Mouse (Mus musculus): ENCODE measurements around the gene Gpr55.
A peak's percentile ranks its signal among the peaks of the same experiment; 100 is the strongest.

Gpr55 gene

DNA sequence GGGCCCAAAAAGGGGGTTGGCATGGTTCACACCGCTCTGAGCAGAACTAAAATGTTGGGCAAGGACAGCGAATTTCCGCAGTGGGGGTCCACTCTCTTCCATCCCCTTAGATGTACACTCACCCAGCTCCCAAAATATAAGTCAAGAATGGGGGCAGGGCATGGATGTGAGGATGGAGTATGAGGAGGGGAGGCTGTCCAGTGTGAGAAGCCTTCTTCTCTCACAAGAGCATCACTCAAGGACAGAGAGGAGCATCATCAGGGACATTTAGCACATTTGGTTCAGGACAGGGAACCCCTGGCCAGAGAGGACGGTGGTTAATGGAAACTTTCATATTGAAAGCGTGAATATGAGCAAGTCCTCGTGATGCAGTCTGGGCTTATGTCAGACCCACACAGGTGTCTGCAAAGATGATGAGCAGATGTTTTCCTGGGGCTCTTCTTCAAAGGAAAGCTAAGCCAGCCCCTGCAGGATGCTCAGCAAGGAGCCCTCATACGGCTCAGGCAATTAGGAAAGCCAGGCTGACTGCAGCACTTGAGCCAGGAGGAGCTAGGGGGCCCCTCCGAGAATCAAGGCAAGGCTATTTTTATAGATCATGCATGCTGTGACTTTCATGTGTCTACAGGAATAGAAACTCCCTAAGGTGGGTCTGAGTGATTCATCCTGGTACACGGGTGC, 2.7 kb downstream of the Gpr55 start:
- DNase-seq: no peak

- DNase-seq: no peak
Observed at GRCm38 (mm10) chr1:85957290-85957689, 3.5 kb downstream of the Gpr55 start.

GRCm38 (mm10) chr1:85955150-85955549, 5.7 kb downstream of the Gpr55 start:
- no peak for DNase-seq

DNA sequence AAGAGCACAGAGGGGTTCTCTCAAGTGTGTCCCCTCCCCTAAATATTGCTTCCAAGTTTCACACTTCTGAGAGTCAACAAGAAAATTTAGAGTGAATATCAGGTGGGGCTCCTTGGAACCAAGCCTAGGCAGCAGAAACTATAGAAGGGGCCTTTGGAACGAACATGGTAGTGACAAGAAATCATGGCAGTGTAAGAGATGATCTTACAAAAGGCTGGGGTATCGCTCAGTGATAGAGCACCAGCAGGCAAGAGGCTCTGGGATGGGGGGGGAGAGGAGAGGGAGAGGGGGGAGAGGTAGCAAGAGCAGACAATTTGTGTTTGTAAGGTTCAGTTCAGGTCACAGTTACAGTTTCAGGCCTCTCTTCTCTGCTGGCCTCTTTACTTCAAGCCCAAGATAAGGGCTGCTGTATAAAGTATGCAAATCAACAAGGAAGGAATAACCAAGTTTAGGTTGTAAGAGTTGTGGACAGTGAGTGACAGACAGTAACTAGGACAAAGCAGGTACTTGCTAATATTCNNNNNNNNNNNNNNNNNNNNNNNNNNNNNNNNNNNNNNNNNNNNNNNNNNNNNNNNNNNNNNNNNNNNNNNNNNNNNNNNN, 11.6 kb downstream of the Gpr55 start:
- no peak for DNase-seq

GRCm38 (mm10) chr1:85942318-85942717, 18.5 kb downstream of the Gpr55 start:
- no peak for DNase-seq

DNA sequence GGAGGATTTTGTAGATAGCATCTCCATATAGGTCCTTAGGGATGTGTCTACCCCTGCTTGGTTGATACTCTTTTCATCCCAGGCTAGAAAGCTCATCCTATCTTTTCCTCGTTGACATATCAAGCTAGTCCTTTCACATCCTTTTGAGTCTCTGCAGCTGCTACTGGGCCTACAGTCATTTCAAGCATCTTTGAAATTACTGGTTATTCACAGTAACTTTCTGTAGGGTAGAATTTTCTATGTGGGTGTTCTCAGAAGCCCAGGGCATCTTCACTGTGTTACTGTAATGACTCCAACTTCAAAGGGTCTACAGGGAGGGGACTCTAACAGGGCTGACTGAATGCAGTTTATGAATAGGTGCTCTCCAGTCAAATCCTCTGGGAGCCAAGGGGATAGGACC, 23.5 kb downstream of the Gpr55 start:
- DNase-seq: no peak

GRCm38 (mm10) chr1:85936265-85936664, 24.5 kb downstream of the Gpr55 start:
- DNase-seq: peak in 1 of 2 experiments; percentile 47

GRCm38 (mm10) chr1:85935148-85935852, 25.5 kb downstream of the Gpr55 start:
- peak; percentile 49 to 75 for DNase-seq

- DNase-seq: no peak
Observed at GRCm38 (mm10) chr1:85934560-85934959, 26.2 kb downstream of the Gpr55 start.

GRCm38 (mm10) chr1:85933631-85934465, 27.0 kb downstream of the Gpr55 start:
- DNase-seq: no peak

DNA sequence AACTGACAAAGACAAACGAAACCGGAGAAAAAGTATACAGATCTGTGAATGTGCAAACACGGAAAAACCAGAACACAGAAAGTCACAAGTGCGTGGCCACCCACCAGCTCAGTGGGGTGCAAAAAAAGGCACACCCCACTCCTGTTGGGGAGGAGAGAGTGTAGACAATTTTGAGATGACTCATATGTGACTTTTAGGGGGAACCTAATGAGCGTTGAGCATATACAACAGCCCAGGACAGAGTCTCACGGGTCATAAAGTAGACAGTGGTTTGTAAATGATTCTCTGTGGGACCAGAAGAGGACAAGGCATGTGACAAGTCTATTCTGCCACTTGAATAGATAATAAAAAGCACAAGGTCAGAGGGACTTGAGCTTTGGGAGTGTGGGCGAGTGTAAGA, 27.6 kb downstream of the Gpr55 start:
- no peak for DNase-seq

DNA sequence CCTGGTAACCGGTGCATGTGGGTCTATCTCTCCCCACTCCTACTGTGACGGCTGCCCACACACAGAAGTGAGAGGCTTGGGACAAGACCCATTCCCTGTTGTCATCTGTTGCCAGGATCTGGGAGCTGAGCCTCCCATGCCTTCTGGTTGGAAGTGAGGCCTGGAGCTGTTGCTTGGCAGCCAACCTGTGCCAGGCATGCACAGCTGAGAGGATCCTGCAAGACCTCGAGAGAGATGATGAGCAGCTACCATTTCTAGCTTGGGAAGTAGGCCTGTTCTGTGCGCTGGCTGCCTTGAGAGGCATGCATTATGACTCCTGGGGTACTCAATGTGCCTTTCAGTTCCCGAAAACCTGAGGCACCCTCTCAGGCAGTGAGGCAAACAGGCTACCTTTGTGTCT, 29.6 kb downstream of the Gpr55 start:
- no peak for DNase-seq

DNA sequence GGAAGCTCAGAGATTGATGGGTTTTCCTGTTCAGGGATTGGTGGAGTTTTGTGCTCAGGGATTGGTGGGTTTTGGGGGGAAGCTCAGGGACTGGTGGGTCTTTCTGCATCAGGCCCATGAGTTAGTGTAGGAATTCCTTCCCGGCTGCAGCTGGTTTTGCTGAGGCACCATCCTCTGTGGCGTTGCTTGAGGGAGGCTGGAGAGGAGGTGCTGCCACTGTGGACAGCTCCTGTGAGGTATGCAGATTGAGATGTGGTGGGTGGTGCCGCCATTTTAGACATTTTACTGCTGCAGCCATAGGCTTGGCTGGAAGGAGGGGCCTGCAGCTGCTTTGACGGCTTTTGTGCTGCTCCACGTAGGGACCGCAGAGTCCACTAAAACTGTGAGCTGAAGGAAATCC, 31.4 kb downstream of the Gpr55 start:
- no peak for DNase-seq

GRCm38 (mm10) chr1:85928688-85929065, 32.1 kb downstream of the Gpr55 start:
- no peak for DNase-seq

DNA sequence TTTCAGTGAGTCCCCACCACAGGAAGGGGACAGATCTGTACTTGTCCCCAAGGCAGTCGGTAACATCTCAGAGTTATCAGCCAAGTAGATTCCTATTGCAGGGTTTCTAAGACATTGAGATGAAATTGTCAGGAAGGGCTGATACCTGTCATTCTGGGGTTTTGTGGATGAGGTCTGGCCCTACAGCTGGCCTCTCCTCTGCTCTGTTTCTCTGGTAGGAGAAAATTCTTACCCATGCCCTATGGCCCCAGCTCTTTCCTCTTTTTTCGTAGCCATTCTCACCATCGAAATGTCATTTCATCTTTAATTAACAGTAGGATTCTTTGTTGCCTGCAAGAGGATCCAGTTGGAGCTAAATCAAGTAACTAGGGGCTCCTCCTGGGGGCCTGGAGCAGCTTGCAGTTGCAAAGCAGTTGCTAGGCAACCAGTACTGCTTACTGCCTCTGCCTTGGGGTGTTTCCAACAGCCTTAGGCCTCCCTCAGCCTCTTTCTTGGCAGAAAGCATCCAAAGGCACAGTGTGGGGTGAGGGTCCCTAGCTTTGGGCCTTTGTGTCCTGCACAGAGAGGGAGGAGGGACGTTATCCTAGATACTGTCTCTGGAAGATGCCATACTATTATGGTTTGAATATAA, 32.6 kb downstream of the Gpr55 start, which contains the start of gene 4933407L21Rik:
Gene 4933407L21Rik (plus strand): TSS at position 427 of the 631 bp plus-strand sequence.
- no peak for DNase-seq

DNA sequence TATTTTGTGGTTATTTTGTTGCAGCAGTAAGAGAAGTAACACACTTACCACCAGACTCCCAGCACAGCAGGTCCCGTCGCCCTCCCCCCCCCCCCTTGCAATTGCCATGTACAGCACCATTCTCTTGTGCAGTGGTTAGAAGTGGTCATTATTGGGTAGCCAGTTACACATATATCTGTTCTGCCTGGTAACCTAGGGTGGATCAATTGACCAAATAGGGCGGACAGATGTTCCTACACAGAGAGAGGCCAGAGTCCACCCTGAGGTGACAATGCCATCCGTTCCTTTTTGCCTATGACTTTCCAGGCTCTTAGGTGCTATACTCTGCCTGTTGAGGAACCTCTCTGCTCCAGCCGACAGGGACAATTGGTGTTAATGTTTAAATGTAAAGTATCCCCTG, 35.6 kb downstream of the Gpr55 start:
- no peak for DNase-seq

DNA sequence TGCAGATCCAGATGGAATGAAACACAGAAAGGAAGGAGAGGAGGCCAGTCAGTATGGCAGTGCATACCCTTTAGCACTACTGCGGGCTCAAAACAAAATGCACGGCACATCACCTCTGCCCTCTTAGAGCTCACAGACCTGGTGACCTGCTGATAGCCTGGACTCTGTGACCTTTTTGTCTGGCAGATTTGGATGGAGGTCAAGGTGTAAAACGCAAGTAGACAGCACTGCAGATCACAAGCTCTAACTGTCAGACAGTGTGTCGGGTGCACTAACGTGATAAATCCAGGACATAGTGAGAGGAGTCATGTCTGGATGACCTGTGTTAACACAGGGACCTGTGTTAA, 38.0 kb downstream of the Gpr55 start:
- no peak for DNase-seq

DNA sequence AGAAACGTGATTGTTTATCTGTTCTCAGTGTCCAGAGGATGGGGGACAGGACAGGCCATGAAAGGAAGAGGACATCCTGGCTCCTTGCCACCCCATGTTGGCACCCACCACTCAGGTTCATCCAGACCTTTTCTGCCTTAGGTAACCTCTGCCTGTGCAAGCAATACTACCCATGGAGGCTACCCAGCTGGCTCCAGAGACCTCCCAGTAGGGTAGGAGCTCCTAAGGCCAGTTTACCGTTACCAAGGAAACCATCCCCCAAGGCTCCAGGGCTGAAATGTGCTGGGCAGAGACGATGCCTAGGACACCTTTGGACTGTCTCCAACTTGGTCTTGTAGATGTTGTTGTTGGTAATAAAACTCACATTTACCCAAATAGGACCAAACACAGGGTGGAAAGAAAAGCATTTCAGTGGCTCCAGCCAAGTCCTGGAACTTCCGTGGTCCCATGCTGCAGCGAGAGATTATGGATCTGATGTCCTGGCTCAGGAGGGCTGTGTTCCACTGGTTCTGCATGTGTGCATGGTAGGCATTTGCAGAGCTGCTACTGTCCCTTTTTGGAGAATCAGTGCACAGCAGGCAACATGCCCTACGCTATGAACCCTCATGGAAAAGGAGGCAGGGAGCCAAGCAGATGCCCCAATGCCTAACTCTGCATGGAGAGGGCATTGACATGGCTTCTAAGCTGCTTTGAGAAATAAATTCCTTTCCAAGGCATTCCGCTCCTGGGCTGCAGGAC, 38.5 kb downstream of the Gpr55 start:
- peak in 1 of 2 experiments; percentile 25 for DNase-seq

DNA sequence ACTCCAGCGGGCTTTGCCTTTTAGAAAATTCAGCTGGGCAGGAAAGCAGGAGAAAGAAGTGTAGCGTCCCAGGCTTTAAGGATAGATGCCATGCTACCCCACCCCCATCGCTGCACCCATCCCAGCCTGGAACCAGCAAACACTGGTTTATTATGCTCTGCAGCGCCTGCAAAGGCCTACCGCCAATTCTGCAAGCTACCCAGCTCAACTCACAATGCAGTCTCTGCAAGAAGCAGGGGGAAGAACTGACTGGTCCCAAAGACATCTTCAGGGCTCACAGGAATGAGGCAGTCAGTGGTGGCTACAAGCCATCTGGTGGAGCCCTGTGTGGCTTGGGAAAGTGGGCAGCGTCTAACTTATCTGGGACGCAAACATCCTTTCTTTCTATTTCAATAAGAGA, 39.1 kb downstream of the Gpr55 start:
- peak in 1 of 2 experiments; percentile 49 for DNase-seq

- no peak for DNase-seq
Observed at GRCm38 (mm10) chr1:85919621-85920020, 41.2 kb downstream of the Gpr55 start.

DNA sequence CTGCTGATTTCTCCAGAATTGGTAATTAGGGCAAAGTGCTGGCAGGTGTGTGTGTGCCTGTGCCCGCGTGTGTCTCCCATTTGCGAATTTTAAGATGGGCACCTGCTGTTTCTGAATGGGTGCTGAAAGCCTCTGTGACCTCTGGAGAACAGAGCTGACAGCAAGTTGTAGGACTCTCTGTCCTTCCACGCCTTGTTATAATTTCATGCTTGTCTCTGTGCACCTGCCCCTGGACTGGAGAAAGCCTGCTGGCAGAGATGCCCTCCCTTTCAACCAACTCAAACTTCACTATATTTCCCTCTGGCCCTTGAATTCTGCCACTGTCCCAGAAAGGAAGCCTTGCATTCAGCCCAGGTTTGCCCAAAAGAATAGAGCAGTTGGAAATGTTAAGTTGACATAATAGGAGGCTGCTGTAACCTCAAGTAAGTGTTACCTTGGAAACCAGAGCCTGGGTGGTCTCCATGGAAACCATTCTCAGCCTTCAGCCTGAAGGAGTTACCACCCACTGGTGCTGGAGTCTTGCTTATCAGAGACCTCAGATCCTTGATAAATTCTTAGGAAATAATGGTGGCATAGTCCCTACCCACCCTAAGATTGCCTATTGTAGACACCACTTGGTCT, 43.9 kb downstream of the Gpr55 start:
- DNase-seq: no peak

DNA sequence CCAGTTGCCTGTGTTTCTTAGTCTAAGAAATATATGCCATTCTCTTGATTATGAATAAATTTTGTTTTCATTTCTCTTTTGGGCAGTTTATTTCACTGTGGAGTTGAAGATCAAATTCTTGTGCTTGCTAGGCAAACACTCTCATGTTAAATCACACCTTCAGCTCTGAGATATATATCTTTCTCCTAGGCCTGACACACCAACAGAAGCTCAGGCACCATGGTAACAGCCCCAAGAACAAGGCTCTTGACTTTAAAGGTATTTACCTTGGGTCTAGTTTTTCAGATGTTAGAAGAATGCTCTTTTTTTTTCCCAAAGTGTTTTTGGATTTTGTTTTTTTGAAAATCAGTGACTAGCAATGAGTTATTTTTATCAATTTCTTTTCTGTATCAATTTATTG, 44.9 kb downstream of the Gpr55 start:
- no peak for DNase-seq

All from cerebellum, postnatal 25 days (tissue).